Mouse (Mus musculus): Measurements from ENCODE around the gene Smim20. TPM values are rescaled to one million over a fixed set of nuclear protein-coding genes. Genes with fewer than 3 reads are reported as not detected.
A peak's percentile ranks its signal among the peaks of the same experiment; 100 is the strongest.

Gene Smim20
- polyA plus RNA-seq, 1 experiment, result 45.9 TPM

- TF ChIP-seq POLR2A (IDR thresholded peaks at IDR 0.05; ENCODE audit: low read depth, low read length), result no peak
- no peak for TF ChIP-seq CTCF (IDR thresholded peaks at IDR 0.05; ENCODE audit: extremely low read depth, insufficient read length, insufficient replicate concordance, low read depth, low read length)
- Histone ChIP-seq H3K4me1 (ENCODE audit: control insufficient read depth, insufficient read depth, insufficient read length, low read length) (no peaks in the 10 kb centered on the region; the same call in 1 of the 2 replicates), H3K27me3 (ENCODE audit: control insufficient read depth, insufficient read depth, low read length) (no peaks in the 10 kb centered on the region), H3K4me3 (ENCODE audit: low read depth, low read length) (no peak overlapping the region), H3K36me3 (ENCODE audit: control insufficient read depth, insufficient read depth, low read length) (no peaks in the 10 kb centered on the region), H3K27ac (ENCODE audit: insufficient read depth, low read depth, low read length) (no peak overlapping the region)
- WGBS, result 44% methylated on average over 4 of the region's 4 CpGs
Measured at GRCm38 (mm10) chr5:53304936-53305335, 38.1 kb downstream of the Smim20 start.

- WGBS, result 91% methylated on average over 3 of the region's 3 CpGs
- no peak for TF ChIP-seq POLR2A (IDR thresholded peaks at IDR 0.05; ENCODE audit: low read depth, low read length)
- no peak for TF ChIP-seq CTCF (IDR thresholded peaks at IDR 0.05; ENCODE audit: extremely low read depth, insufficient read length, insufficient replicate concordance, low read depth, low read length)
- Histone ChIP-seq H3K4me3 (ENCODE audit: low read depth, low read length) (no peak overlapping the region), H3K4me1 (ENCODE audit: control insufficient read depth, insufficient read depth, insufficient read length, low read length) (no peaks in the 10 kb centered on the region), H3K36me3 (ENCODE audit: control insufficient read depth, insufficient read depth, low read length) (no peaks in the 10 kb centered on the region), H3K27ac (ENCODE audit: insufficient read depth, low read depth, low read length) (no peak overlapping the region), H3K27me3 (ENCODE audit: control insufficient read depth, insufficient read depth, low read length) (no peaks in the 10 kb centered on the region)
Measured at GRCm38 (mm10) chr5:53306864-53307263, 40.0 kb downstream of the Smim20 start.

DNA sequence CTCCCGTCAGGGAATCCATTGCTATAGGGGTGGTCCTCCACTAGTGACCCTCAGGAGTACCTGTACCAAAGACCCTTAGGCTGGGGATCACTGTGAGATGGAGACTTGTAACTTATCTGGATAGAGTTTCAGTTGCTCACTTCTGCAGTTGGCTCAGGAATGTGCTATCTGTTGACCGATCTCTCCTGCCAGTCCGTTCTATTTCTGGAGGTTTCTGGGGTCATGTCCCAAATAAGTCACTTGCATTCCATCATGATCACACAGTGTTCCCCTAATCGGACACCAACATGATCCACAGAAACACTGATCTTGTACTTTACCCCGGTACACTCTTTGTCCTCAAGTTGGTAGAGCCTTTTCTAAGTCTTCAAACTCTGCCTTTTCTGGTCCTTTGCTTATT, 40.6 kb downstream of the Smim20 start:
- no peaks in the 10 kb centered on the region for H3K27me3 ChIP-seq (ENCODE audit: control insufficient read depth, insufficient read depth, low read length)
- no peak for TF ChIP-seq POLR2A (IDR thresholded peaks at IDR 0.05; ENCODE audit: low read depth, low read length)
- no peak for TF ChIP-seq CTCF (IDR thresholded peaks at IDR 0.05; ENCODE audit: extremely low read depth, insufficient read length, insufficient replicate concordance, low read depth, low read length)
- no peak overlapping the region for H3K4me3 ChIP-seq (ENCODE audit: low read depth, low read length)
- WGBS, result 77% methylated on average over 5 of the region's 5 CpGs
- no peak overlapping the region for H3K27ac ChIP-seq (ENCODE audit: insufficient read depth, low read depth, low read length)
- no peaks in the 10 kb centered on the region for H3K4me1 ChIP-seq (ENCODE audit: control insufficient read depth, insufficient read depth, insufficient read length, low read length)
- no peaks in the 10 kb centered on the region for H3K36me3 ChIP-seq (ENCODE audit: control insufficient read depth, insufficient read depth, low read length)

DNA sequence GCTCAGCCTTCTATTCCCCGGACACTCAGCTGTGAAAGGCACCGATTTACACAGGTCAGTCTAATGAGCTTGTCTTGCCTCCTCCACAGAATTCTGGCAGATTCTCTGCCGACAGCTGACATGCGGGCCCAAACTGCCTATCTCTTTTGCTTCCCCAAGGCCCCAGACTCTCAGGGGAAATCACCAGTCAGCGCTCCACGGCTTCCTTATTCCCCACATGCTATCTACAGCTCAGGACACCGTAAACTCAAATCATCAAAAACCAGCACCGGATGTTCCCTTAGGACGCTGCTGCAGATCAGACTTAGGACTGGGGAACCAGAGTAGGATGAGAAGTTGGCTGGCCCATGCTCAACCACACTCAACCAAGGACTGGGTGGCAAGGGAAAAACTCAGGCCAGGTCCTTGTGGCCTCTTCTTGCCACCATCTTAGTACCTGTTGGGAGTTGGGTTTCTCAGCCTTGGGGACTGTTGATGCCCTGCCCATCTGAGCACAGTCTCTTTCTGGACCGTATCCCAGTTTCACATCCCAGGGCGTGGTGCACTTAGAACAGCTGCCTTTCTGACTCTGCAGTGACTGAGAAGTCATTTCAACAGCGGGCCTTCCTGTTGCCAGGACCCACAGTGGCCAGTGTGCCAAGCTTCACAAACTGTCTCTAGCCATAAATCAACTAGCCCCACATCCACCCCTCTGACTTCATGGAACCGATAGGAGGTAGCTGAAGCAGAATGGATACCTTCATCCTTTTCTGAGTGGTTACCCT, 47.7 kb downstream of the Smim20 start:
- Histone ChIP-seq H3K27ac (ENCODE audit: insufficient read depth, low read depth, low read length) (no peak overlapping the region), H3K36me3 (ENCODE audit: control insufficient read depth, insufficient read depth, low read length) (no peaks in the 10 kb centered on the region), H3K4me1 (ENCODE audit: control insufficient read depth, insufficient read depth, insufficient read length, low read length) (no peaks in the 10 kb centered on the region), H3K4me3 (ENCODE audit: low read depth, low read length) (no peak overlapping the region), H3K27me3 (ENCODE audit: control insufficient read depth, insufficient read depth, low read length) (no peaks in the 10 kb centered on the region)
- 75% methylated on average over 13 of the region's 13 CpGs for WGBS
- no peak for TF ChIP-seq POLR2A (IDR thresholded peaks at IDR 0.05; ENCODE audit: low read depth, low read length)
- no peak for TF ChIP-seq CTCF (IDR thresholded peaks at IDR 0.05; ENCODE audit: extremely low read depth, insufficient read length, insufficient replicate concordance, low read depth, low read length)

GRCm38 (mm10) chr5:53315829-53316228, 48.9 kb downstream of the Smim20 start:
- TF ChIP-seq POLR2A (IDR thresholded peaks at IDR 0.05; ENCODE audit: low read depth, low read length) (no peak), CTCF (IDR thresholded peaks at IDR 0.05; ENCODE audit: extremely low read depth, insufficient read length, insufficient replicate concordance, low read depth, low read length) (peak; percentile 5; the same call in 1 of the 2 replicates)
- Histone ChIP-seq H3K27ac (ENCODE audit: insufficient read depth, low read depth, low read length) (no peak overlapping the region), H3K4me1 (ENCODE audit: control insufficient read depth, insufficient read depth, insufficient read length, low read length) (no peaks in the 10 kb centered on the region), H3K27me3 (ENCODE audit: control insufficient read depth, insufficient read depth, low read length) (no peaks in the 10 kb centered on the region), H3K36me3 (ENCODE audit: control insufficient read depth, insufficient read depth, low read length) (no peaks in the 10 kb centered on the region), H3K4me3 (ENCODE audit: low read depth, low read length) (no peak overlapping the region)
- 61% methylated on average over 2 of the region's 2 CpGs for WGBS

- WGBS, result 50% methylated on average over 3 of the region's 3 CpGs
Measured at GRCm38 (mm10) chr5:53317396-53317795, 50.5 kb downstream of the Smim20 start.

GRCm38 (mm10) chr5:53317885-53318466, 51.1 kb downstream of the Smim20 start:
- no peaks in the 10 kb centered on the region for H3K36me3 ChIP-seq (ENCODE audit: control insufficient read depth, insufficient read depth, low read length)
- H3K4me3 ChIP-seq (ENCODE audit: low read depth, low read length), result no peak overlapping the region
- TF ChIP-seq POLR2A (IDR thresholded peaks at IDR 0.05; ENCODE audit: low read depth, low read length) (no peak), CTCF (IDR thresholded peaks at IDR 0.05; ENCODE audit: extremely low read depth, insufficient read length, insufficient replicate concordance, low read depth, low read length) (no peak)
- 78% methylated on average over 7 of the region's 7 CpGs for WGBS
- no peaks in the 10 kb centered on the region for H3K4me1 ChIP-seq (ENCODE audit: control insufficient read depth, insufficient read depth, insufficient read length, low read length)
- no peak overlapping the region for H3K27ac ChIP-seq (ENCODE audit: insufficient read depth, low read depth, low read length)
- H3K27me3 ChIP-seq (ENCODE audit: control insufficient read depth, insufficient read depth, low read length), result no peaks in the 10 kb centered on the region

More at GRCm38 (mm10) chr5:53317396-53317795, 50.5 kb downstream of the Smim20 start:
- Histone ChIP-seq H3K4me3 (ENCODE audit: low read depth, low read length) (no peak overlapping the region), H3K4me1 (ENCODE audit: control insufficient read depth, insufficient read depth, insufficient read length, low read length) (no peaks in the 10 kb centered on the region), H3K36me3 (ENCODE audit: control insufficient read depth, insufficient read depth, low read length) (no peaks in the 10 kb centered on the region), H3K27ac (ENCODE audit: insufficient read depth, low read depth, low read length) (no peak overlapping the region), H3K27me3 (ENCODE audit: control insufficient read depth, insufficient read depth, low read length) (no peaks in the 10 kb centered on the region)
- TF ChIP-seq CTCF (IDR thresholded peaks at IDR 0.05; ENCODE audit: extremely low read depth, insufficient read length, insufficient replicate concordance, low read depth, low read length) (no peak), POLR2A (IDR thresholded peaks at IDR 0.05; ENCODE audit: low read depth, low read length) (no peak)
